Mouse (Mus musculus) thymus, adult 2 months (tissue): ENCODE data around the gene Fbxw28. TPM values are rescaled to one million over a fixed set of nuclear protein-coding genes. Genes with fewer than 3 reads are reported as not detected.
"Not testable (repeated sequence)": the region's sequence is repeated elsewhere in the genome, so short reads cannot be mapped to it uniquely, and the experiment has no call there.

Source experiments
- DNase-seq: peaks from one replicate; pipeline ENCODE4 v3.0.0; 2021
- H3K27ac ChIP-seq: fragments of 200-500 bp; 2 replicates; pipeline ENCODE4 v1.5.1; 2012; ENCODE audit warnings: low read length, control low read depth; ENCODE audit not compliant: control insufficient read depth, insufficient read depth
- H3K27me3 ChIP-seq: fragments of 200-500 bp; 2 replicates; pipeline ENCODE4 v1.6.1; 2012; ENCODE audit warnings: mild to moderate bottlenecking, low read length, moderate library complexity, mixed read lengths; ENCODE audit not compliant: control insufficient read depth, insufficient read depth
- H3K36me3 ChIP-seq: fragments of 200-500 bp; 2 replicates; pipeline ENCODE4 v1.6.1; 2012; ENCODE audit warnings: mild to moderate bottlenecking, low read length, moderate library complexity; ENCODE audit not compliant: control insufficient read depth, insufficient read depth
- H3K4me1 ChIP-seq: fragments of 200-500 bp; replicated peaks from 2 replicates; pipeline ENCODE4 v1.6.1; 2012; ENCODE audit warnings: low read length; ENCODE audit not compliant: control insufficient read depth, insufficient read depth
- H3K4me3 ChIP-seq: fragments of 200-500 bp; 2 replicates; pipeline ENCODE4 v1.5.1; 2012; ENCODE audit warnings: mild to moderate bottlenecking, low read length, control low read depth, moderate library complexity; ENCODE audit not compliant: control insufficient read depth, insufficient read depth
- WGBS: fragments of 180-500 bp; shearing (Covaris S2); methylation state at CpG from one replicate; pipeline ENCODE4 v1.1.7; 2018; 5-methylcytosine and 5-hydroxymethylcytosine counted together
- polyA plus RNA-seq: library from polyadenylated mRNA; depleted of rRNA; stranded (reverse); fragments of >200 nt; gene quantifications from 2 replicates; pipeline ENCODE4 v1.2.3, GENCODE M21; 2012; rRNA removed

Gene Fbxw28
- polyA plus RNA-seq = not detected in 2 replicates

DNA sequence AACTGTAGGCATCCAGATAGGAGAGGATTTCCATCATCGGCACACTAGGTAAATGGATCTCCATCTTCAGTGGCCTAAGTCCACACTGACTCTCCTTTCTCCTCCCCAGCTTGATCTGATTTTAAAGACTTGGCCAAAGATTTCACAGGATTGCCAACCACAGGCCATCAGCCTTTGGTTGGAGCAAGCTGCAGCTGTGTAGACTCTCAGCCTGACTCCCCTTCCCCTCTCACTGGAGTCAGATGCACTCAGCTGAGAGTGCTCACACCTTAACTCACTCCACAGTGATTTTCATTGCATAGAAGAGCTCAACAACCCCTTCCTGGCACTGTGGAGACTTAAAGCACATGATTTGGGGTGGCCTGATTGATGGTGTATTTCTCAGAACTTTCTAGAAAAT lies at the start of gene Fbxw28:
Fbxw28 (minus strand) TSS at position 101 of the 400 bp plus-strand sequence.
- not testable (repeated sequence) for H3K27me3 ChIP-seq
- WGBS = 100% methylated on average over 1 of the region's 1 CpGs

DNA sequence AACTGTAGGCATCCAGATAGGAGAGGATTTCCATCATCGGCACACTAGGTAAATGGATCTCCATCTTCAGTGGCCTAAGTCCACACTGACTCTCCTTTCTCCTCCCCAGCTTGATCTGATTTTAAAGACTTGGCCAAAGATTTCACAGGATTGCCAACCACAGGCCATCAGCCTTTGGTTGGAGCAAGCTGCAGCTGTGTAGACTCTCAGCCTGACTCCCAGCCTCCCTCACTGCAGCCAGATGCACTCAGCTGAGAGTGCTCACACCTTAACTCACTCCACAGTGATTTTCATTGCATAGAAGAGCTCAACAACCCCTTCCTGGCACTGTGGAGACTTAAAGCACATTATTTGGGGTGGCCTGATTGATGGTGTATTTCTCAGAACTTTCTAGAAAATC lies 51.9 kb downstream of the Fbxw28 start, which contains the start of gene Fbxw14:
Fbxw14 (minus strand) TSS at position 101 of the 400 bp plus-strand sequence.
- not testable (repeated sequence) for H3K27me3 ChIP-seq, DNase-seq, H3K36me3 ChIP-seq, H3K4me3 ChIP-seq, H3K4me1 ChIP-seq, H3K27ac ChIP-seq
- 100% methylated on average over 1 of the region's 1 CpGs for WGBS

More for the DNA sequence above, at the start of gene Fbxw28:
- not testable (repeated sequence) for H3K36me3 ChIP-seq, DNase-seq, H3K4me3 ChIP-seq, H3K4me1 ChIP-seq, H3K27ac ChIP-seq

Other genes with a start within 250 kb of the Fbxw28 start
- 22.4 and 25.6 TPM in 2 replicates for gene Plxnb1, start 244.3 kb downstream of the Fbxw28 start, polyA plus RNA-seq
- gene Fbxw21, start 177.6 kb downstream of the Fbxw28 start, polyA plus RNA-seq = not detected in 2 replicates
- gene Fbxw13, start 143.7 kb downstream of the Fbxw28 start, polyA plus RNA-seq = 0.07 TPM in 1 of 2 replicates, not detected in the other
- not detected in 2 replicates for gene Fbxw20, start 104.9 kb downstream of the Fbxw28 start, polyA plus RNA-seq
- not detected in 2 replicates for gene Fbxw14, start 52.0 kb downstream of the Fbxw28 start, polyA plus RNA-seq
- gene Fbxw22, start 64.6 kb upstream of the Fbxw28 start, polyA plus RNA-seq = not detected in 2 replicates
- not detected in 2 replicates for gene Fbxw16, start 109.5 kb upstream of the Fbxw28 start, polyA plus RNA-seq
- gene Fbxw19, start 156.2 kb upstream of the Fbxw28 start, polyA plus RNA-seq = not detected in 2 replicates
- not detected in 2 replicates for gene Fbxw15, start 228.6 kb upstream of the Fbxw28 start, polyA plus RNA-seq